Mouse (Mus musculus) G1E (cell line): ENCODE results near the gene Arhgdia. TPM values are rescaled to one million over a fixed set of nuclear protein-coding genes. Genes with fewer than 3 reads are reported as not detected.

ENCODE experiments used
- ATAC-seq: 2 replicates; pipeline ENCODE4 v1.8.0; 2016; ENCODE audit warnings: mild to moderate bottlenecking; ENCODE audit not compliant: insufficient number of reproducible peaks, poor library complexity, low FRiP score, severe bottlenecking; ENCODE audit errors: extremely low read depth
- DNase-seq: peaks from one replicate; pipeline ENCODE4 v3.0.0; 2012; ENCODE audit warnings: low spot score
- H3K27me3 ChIP-seq: 2 replicates; pipeline ENCODE4 v1.6.1; 2012; ENCODE audit warnings: mild to moderate bottlenecking, low read length, inconsistent platforms; ENCODE audit not compliant: insufficient read depth
- H3K36me3 ChIP-seq: replicated peaks from 2 replicates; pipeline ENCODE3; 2012; ENCODE audit warnings: mild to moderate bottlenecking, inconsistent platforms
- H3K4me1 ChIP-seq: 2 replicates; pipeline ENCODE4 v1.6.1; 2012; ENCODE audit warnings: low read depth, low read length, inconsistent platforms, mixed read lengths; ENCODE audit not compliant: insufficient read depth
- H3K4me3 ChIP-seq: 2 replicates; pipeline ENCODE4 v1.5.1; 2012; ENCODE audit warnings: low read depth, mild to moderate bottlenecking, inconsistent platforms, low read length, moderate library complexity, mixed read lengths
- H3K9me3 ChIP-seq: replicated peaks from 2 replicates; pipeline ENCODE4 v1.6.1; 2012; ENCODE audit warnings: inconsistent platforms
- CTCF ChIP-seq: IDR thresholded peaks from 2 replicates; pipeline ENCODE4 v1.5.1; 2012; ENCODE audit warnings: low read depth, low read length, inconsistent platforms, mixed read lengths
- GATA1 ChIP-seq: IDR thresholded peaks from 2 replicates; pipeline ENCODE4 v1.6.1; 2012; ENCODE audit warnings: borderline replicate concordance, low read length, inconsistent platforms, mixed read lengths
- GATA2 ChIP-seq: IDR thresholded peaks from 2 replicates; pipeline ENCODE4 v1.6.1; 2012; ENCODE audit warnings: low read depth, low read length, inconsistent platforms, borderline replicate concordance
- POLR2AphosphoS5 ChIP-seq: IDR thresholded peaks from 2 replicates; pipeline ENCODE4 v1.6.1; 2012; ENCODE audit warnings: low read depth, low read length, inconsistent platforms; ENCODE audit not compliant: insufficient replicate concordance
- TAL1 ChIP-seq: conservative IDR thresholded peaks from 2 replicates; pipeline ENCODE4 v1.6.1; 2012; ENCODE audit warnings: low read depth, low read length, inconsistent platforms, mixed read lengths
- polyA plus RNA-seq: library from polyadenylated mRNA; stranded (reverse); fragments of >175 nt; gene quantifications from 2 replicates; pipeline ENCODE4 v1.2.3, GENCODE M21; 2012
- total RNA-seq, 2 experiments: library from RNA; stranded (forward) in 1 of 2; stranded (reverse) in 1 of 2; fragments of 200-1000 nt in 1 of 2; fragments of >200 nt in 1 of 2; fragmentation: Nextera tagmentation in 1 of 2; gene quantifications; 2 replicates each; pipeline ENCODE4 v1.2.3; 2014 to 2017

Arhgdia gene
- total and polyA plus RNA-seq, 3 experiments = 155 to 1,000 (median 354) TPM

DNA sequence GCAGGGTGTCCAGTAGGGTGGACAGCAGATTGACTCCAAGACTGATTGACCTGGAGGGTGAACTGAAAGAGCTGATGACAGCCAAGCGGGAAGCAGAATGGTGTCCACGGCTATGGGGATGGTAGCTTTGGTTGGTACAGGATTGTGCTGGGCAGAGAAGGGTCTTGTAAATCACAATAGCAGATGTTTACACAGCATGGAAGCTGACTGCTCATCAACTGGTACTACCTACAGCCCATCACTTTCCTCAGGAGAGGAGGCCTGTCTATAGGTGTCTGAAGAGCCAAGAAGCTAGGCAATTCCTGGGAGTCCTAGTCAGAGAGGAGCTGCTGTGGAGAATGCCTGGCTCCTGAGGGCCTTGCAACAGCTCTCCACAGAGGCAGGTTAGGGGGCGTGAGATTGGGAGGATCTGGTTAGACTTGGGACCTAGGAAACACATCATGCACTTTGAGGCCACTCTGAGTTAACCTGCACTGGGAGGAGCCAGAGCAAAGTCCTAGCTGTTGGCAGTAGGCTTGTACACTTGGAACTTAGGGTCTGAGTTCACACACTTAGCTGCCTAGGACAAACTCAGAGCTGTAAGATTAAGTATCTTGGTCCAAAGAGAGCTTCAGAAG, 5.0 kb downstream of the Arhgdia start:
- no peak for DNase-seq
- Histone ChIP-seq H3K36me3 (peaks cover 59% of the 10 kb centered on the region), H3K27me3 (no peaks in the 10 kb centered on the region), H3K4me3 (no peak overlapping the region), H3K4me1 (peaks cover 67% of the 10 kb centered on the region), H3K9me3 (no peaks in the 10 kb centered on the region)
- no peak for ATAC-seq
- TF ChIP-seq TAL1 (no peak), GATA2 (no peak), CTCF (no peak), POLR2AphosphoS5 (no peak), GATA1 (no peak)

DNA sequence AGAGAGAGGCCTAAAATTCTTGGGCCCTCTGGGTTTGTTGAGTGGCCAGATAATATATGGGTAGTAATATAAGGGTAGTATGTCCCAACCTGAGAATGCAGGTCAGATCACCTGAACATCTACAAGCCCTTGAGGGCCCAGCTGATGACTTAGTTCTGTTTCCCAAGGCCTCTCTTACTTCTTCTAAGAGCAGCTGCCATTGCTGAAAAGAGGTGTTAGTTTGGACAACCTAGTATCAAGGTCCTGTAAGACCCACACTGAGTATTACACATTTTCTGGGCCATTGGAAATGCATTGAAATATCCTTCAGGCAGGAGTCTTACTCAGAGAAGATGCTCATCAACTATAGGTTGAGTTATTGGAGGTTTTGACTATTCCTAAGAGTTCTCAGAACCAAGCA, 5.5 kb downstream of the Arhgdia start:
- no peak for TF ChIP-seq GATA2
- Histone ChIP-seq H3K9me3 (no peaks in the 10 kb centered on the region), H3K36me3 (peaks cover 64% of the 10 kb centered on the region), H3K27me3 (no peaks in the 10 kb centered on the region), H3K4me1 (peaks cover 72% of the 10 kb centered on the region), H3K4me3 (no peak overlapping the region)
- no peak for DNase-seq
- ATAC-seq = no peak

DNA sequence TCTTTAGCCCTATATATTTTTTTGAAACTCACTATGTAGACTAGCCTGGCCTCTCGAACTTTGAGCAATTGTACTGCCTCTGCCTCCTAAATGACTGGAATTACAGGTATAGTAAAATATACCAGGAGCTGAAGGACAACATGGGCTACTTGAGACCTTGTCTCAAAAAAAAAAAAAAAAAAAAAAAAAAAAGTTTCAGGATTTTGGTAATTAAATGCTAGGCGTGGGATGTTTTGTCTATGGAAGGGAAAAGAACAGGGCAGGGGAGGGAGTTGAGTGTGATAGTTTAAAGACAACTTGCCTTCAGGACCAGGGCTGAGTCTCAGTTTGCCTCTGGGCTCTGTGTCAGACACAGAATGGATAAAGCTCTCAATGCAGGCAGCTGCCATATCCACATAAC, 6.4 kb downstream of the Arhgdia start:
- H3K4me3 ChIP-seq = no peak overlapping the region
- DNase-seq (no peak), ATAC-seq (no peak)
- no peaks in the 10 kb centered on the region for H3K9me3 ChIP-seq
- H3K27me3 ChIP-seq = no peaks in the 10 kb centered on the region
- peaks cover 68% of the 10 kb centered on the region for H3K36me3 ChIP-seq
- TF ChIP-seq CTCF = no peak
- no peak for TF ChIP-seq POLR2AphosphoS5
- no peak for TF ChIP-seq TAL1
- H3K4me1 ChIP-seq = peaks cover 74% of the 10 kb centered on the region

DNA sequence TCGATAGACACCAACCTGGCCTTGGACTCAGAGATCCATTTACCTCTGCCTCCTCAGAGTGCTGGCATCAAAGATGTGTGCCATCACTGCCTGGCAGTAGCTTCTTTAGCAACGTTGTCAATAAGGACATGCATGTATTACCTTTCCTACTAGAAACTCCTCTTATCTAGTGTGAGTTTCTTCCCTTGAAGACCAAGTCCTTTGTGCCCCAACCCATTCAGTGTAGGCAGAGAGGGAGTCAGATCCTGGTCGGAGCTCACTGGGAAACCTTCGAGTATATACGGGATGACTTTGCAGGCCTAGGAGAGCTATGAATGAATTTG, 7.2 kb downstream of the Arhgdia start:
- TF ChIP-seq POLR2AphosphoS5 = no peak
- no peak for TF ChIP-seq GATA2
- no peak for TF ChIP-seq TAL1
- TF ChIP-seq GATA1 = no peak
- TF ChIP-seq CTCF = no peak
- peaks cover 68% of the 10 kb centered on the region for H3K4me1 ChIP-seq
- ATAC-seq = no peak

DNA sequence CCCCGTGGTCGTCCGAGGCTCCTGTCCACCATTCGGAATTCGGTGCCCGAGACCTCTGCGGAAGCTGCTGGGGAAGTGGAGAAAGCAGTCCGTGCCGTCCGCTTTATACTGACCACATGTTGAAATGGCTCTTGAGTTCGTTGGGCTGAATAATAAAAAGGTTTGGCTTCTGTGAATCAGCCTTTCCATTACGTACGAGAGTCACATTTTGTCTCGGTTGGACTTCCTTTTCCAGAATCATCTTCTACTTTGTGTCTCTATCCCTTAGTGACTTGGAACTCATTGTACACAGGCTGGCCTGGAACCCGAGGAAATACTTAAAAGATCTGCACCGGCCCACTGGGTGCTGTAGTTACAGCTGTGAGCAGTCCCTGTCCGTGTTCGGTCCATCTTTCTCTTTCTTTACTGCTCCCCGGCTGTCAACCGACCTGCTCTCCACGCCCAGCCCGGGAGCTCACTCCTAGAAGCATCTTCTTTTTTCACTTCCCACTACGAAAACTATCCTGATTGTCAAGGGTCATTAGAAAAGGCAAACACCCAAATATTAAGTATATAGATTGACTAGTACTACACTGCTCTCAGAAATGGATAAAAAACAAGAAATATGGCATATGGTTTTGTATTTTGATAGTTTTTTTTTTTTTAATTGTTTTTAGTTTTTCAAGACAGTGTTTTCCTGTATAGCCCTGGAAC, 7.7 kb downstream of the Arhgdia start:
- Histone ChIP-seq H3K4me3 (peak overlapping the region; percentile 97), H3K27me3 (no peaks in the 10 kb centered on the region), H3K4me1 (peaks cover 65% of the 10 kb centered on the region), H3K9me3 (no peaks in the 10 kb centered on the region), H3K36me3 (peaks cover 63% of the 10 kb centered on the region)
- DNase-seq (no peak), ATAC-seq (no peak)
- TF ChIP-seq POLR2AphosphoS5 = no peak; the same call in 1 of the 2 replicates
- no peak for TF ChIP-seq GATA1
- no peak for TF ChIP-seq GATA2
- no peak for TF ChIP-seq CTCF
- TF ChIP-seq TAL1 = no peak

More for the DNA sequence above, 7.2 kb downstream of the Arhgdia start:
- no peaks in the 10 kb centered on the region for H3K9me3 ChIP-seq
- H3K27me3 ChIP-seq = no peaks in the 10 kb centered on the region
- DNase-seq = no peak
- H3K4me3 ChIP-seq = peak overlapping the region; percentile 97
- peaks cover 63% of the 10 kb centered on the region for H3K36me3 ChIP-seq

DNA sequence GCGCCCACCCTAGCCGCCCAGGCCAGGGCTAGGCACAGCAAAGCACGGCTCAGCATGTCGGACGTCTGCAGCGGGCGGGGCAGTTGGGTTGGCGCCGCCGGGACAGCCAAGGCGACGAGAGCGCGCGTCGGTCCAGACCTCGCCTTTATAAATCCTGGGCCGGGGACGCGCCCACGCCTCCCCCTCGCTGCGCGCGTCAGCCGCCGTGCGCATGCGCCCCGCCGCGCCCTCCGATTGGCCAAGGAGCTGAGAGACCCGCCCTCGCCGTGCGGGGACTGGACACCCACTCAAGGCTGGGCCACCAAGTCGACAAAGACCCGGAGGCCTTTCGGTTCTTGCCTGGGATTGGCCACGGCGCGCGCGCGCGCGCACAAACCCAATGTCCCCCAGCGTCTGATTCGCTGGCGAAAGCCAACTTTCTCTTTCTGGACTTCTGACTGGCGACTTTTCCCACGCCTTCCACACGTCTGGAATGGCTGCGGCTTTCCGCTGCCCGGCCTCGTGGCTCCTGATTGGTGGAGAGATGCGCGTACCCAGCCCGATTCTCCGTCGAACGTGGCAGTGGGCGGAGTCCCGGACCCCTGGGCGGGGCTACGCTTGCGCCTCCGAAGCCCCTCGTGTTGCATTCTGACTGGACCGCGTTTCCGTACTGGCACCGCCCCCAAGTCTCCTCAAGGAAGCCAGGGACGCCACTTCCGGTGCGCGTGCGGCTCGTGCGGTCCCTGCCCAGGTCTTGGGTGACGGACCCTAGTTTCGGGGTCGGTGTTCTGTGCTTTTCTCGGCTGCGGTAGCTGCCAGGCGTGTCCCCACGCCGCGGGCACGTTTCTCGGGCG, 8.5 kb downstream of the Arhgdia start, which contains the start of gene P4hb:
Gene P4hb (minus strand): TSS at position 502 of the 833 bp plus-strand sequence.
- peak; percentile 88 for ATAC-seq
- no peaks in the 10 kb centered on the region for H3K9me3 ChIP-seq

More for the DNA sequence above, 8.5 kb downstream of the Arhgdia start, which contains the start of gene P4hb:
- Histone ChIP-seq H3K4me3 (peak within 1 kb of the TSS; percentile 97), H3K36me3 (peaks cover 63% of the 10 kb centered on the region), H3K4me1 (peaks cover 65% of the 10 kb centered on the region), H3K27me3 (no peaks in the 10 kb centered on the region)
- TF ChIP-seq POLR2AphosphoS5 = no peak
- no peak for TF ChIP-seq CTCF
- TF ChIP-seq GATA1 = no peak
- TF ChIP-seq TAL1 = no peak
- no peak for TF ChIP-seq GATA2
- DNase-seq = peak; percentile 100
